Mouse (Mus musculus) thymus, adult 2 months (tissue): ENCODE data around the gene Galnt10. TPM values are rescaled to one million over a fixed set of nuclear protein-coding genes. Genes with fewer than 3 reads are reported as not detected.

Experiments
- DNase-seq: peaks from one replicate; pipeline ENCODE4 v3.0.0; 2021
- H3K27ac ChIP-seq: fragments of 200-500 bp; 2 replicates; pipeline ENCODE4 v1.5.1; 2012; ENCODE audit warnings: low read length, control low read depth; ENCODE audit not compliant: control insufficient read depth, insufficient read depth
- H3K27me3 ChIP-seq: fragments of 200-500 bp; 2 replicates; pipeline ENCODE4 v1.6.1; 2012; ENCODE audit warnings: mild to moderate bottlenecking, low read length, moderate library complexity, mixed read lengths; ENCODE audit not compliant: control insufficient read depth, insufficient read depth
- H3K36me3 ChIP-seq: fragments of 200-500 bp; 2 replicates; pipeline ENCODE4 v1.6.1; 2012; ENCODE audit warnings: mild to moderate bottlenecking, low read length, moderate library complexity; ENCODE audit not compliant: control insufficient read depth, insufficient read depth
- H3K4me1 ChIP-seq: fragments of 200-500 bp; replicated peaks from 2 replicates; pipeline ENCODE4 v1.6.1; 2012; ENCODE audit warnings: low read length; ENCODE audit not compliant: control insufficient read depth, insufficient read depth
- H3K4me3 ChIP-seq: fragments of 200-500 bp; 2 replicates; pipeline ENCODE4 v1.5.1; 2012; ENCODE audit warnings: mild to moderate bottlenecking, low read length, control low read depth, moderate library complexity; ENCODE audit not compliant: control insufficient read depth, insufficient read depth
- CTCF ChIP-seq: fragments of 200-500 bp; IDR thresholded peaks from 2 replicates; pipeline ENCODE4 v1.5.1; 2012; ENCODE audit warnings: mild to moderate bottlenecking, control low read depth, low read length, moderate library complexity, borderline replicate concordance; ENCODE audit not compliant: control insufficient read depth, poor library complexity, insufficient read depth; ENCODE audit errors: extremely low read depth
- POLR2A ChIP-seq: fragments of 200-500 bp; IDR thresholded peaks from 2 replicates; pipeline ENCODE4 v1.6.1; 2012; ENCODE audit warnings: mild to moderate bottlenecking, low read length, control low read depth, moderate library complexity; ENCODE audit not compliant: control insufficient read depth, poor library complexity, insufficient read depth; ENCODE audit errors: extremely low read depth
- WGBS: fragments of 180-500 bp; shearing (Covaris S2); methylation state at CpG from one replicate; pipeline ENCODE4 v1.1.7; 2018; 5-methylcytosine and 5-hydroxymethylcytosine counted together
- polyA plus RNA-seq: library from polyadenylated mRNA; depleted of rRNA; stranded (reverse); fragments of >200 nt; gene quantifications from 2 replicates; pipeline ENCODE4 v1.2.3, GENCODE M21; 2012

The Galnt10 gene
- polyA plus RNA-seq, 1 experiment, result 28.0 TPM

- DNase-seq, result no peak
- Histone ChIP-seq H3K27me3 (no peaks in the 10 kb centered on the region), H3K4me3 (no peak overlapping the region), H3K36me3 (no peaks in the 10 kb centered on the region), H3K4me1 (0 out of 2 replicates have a peak, but pooled peaks cover 4% of the 10 kb centered on the region), H3K27ac (no peak overlapping the region)
- WGBS, result 40% methylated on average over 21 of the region's 21 CpGs
- TF ChIP-seq POLR2A, result no peak
- TF ChIP-seq CTCF, result no peak
These were observed 145.8 kb downstream of the Galnt10 start for GRCm38 (mm10) chr11:57790866-57791535.

GRCm38 (mm10) chr11:57795086-57795485 lies 149.8 kb downstream of the Galnt10 start:
- Histone ChIP-seq H3K4me1 (peaks cover 8% of the 10 kb centered on the region; the same call in 1 of the 2 replicates), H3K36me3 (no peaks in the 10 kb centered on the region), H3K27ac (no peak overlapping the region), H3K27me3 (no peaks in the 10 kb centered on the region), H3K4me3 (no peak overlapping the region)
- whole genome bisulfite sequencing, result 84% methylated on average over 6 of the region's 6 CpGs
- DNase-seq, result no peak
- TF ChIP-seq POLR2A (no peak), CTCF (no peak)

- no peak overlapping the region for H3K27ac ChIP-seq
- no peaks in the 10 kb centered on the region for H3K27me3 ChIP-seq
- peaks cover 17% of the 10 kb centered on the region for H3K4me1 ChIP-seq
- H3K4me3 ChIP-seq, result no peak overlapping the region
- H3K36me3 ChIP-seq, result no peaks in the 10 kb centered on the region
- no peak for DNase-seq
- no peak for TF ChIP-seq CTCF
- TF ChIP-seq POLR2A, result no peak
- 91% methylated on average over 9 of the region's 9 CpGs for WGBS
These were observed 152.6 kb downstream of the Galnt10 start for GRCm38 (mm10) chr11:57797828-57798227.

GRCm38 (mm10) chr11:57799456-57799855 lies 154.2 kb downstream of the Galnt10 start:
- Histone ChIP-seq H3K4me1 (peaks cover 22% of the 10 kb centered on the region), H3K27ac (no peak overlapping the region), H3K27me3 (no peaks in the 10 kb centered on the region), H3K4me3 (no peak overlapping the region), H3K36me3 (no peaks in the 10 kb centered on the region)
- WGBS, result 94% methylated on average over 10 of the region's 10 CpGs
- TF ChIP-seq POLR2A, result no peak
- TF ChIP-seq CTCF, result no peak
- DNase-seq, result no peak

- Histone ChIP-seq H3K27ac (peak overlapping the region; percentile 2; the same call in 1 of the 2 replicates), H3K4me1 (peaks cover 20% of the 10 kb centered on the region)
These were observed 155.2 kb downstream of the Galnt10 start for GRCm38 (mm10) chr11:57800266-57800951.

GRCm38 (mm10) chr11:57800971-57801765 lies 155.9 kb downstream of the Galnt10 start, which contains the start of gene Sap30l:
Gene Sap30l (plus strand): TSS chr11:57801637.
- Histone ChIP-seq H3K4me3 (peak within 1 kb of the TSS; percentile 82), H3K27ac (peak within 1 kb of the TSS; percentile 64), H3K36me3 (no peaks in the 10 kb centered on the region), H3K4me1 (peaks cover 20% of the 10 kb centered on the region), H3K27me3 (no peaks in the 10 kb centered on the region)
- peak; percentile 98 for DNase-seq
- WGBS, result 1% methylated on average over 64 of the region's 66 CpGs
- TF ChIP-seq POLR2A, result peak; percentile 91
- TF ChIP-seq CTCF, result no peak; the same call in 1 of the 2 replicates

More at GRCm38 (mm10) chr11:57800266-57800951, 155.2 kb downstream of the Galnt10 start:
- Histone ChIP-seq H3K36me3 (no peaks in the 10 kb centered on the region), H3K27me3 (no peaks in the 10 kb centered on the region), H3K4me3 (peak overlapping the region; percentile 82)
- 22% methylated on average over 22 of the region's 22 CpGs for WGBS
- DNase-seq, result no peak
- TF ChIP-seq POLR2A, result no peak
- TF ChIP-seq CTCF, result no peak
